Mouse (Mus musculus) heart, embryonic 14.5 days (tissue): Measurements from ENCODE around the gene 2700081O15Rik. TPM values are rescaled to one million over a fixed set of nuclear protein-coding genes. Genes with fewer than 3 reads are reported as not detected.
A peak's percentile ranks its signal among the peaks of the same experiment; 100 is the strongest.
"Not testable (repeated sequence)": the region's sequence is repeated elsewhere in the genome, so short reads cannot be mapped to it uniquely, and the experiment has no call there.

Source experiments
- ATAC-seq: fragments of 200-750 bp; cut with Nextera tagmentation; 2 replicates; pipeline ENCODE4 v1.8.0; 2017; ENCODE audit warnings: low read depth, moderate TSS enrichment; ENCODE audit not compliant: insufficient number of reproducible peaks, insufficient read depth, low FRiP score
- H3K27ac ChIP-seq, 2 experiments: fragments of 200-500 bp in 1 of 2; fragments of 300-500 bp in 1 of 2; sonication (generic) in 1 of 2; replicated peaks in 1 of 2; 2 replicates each; pipeline ENCODE4 v1.5.1; 2012 to 2014; ENCODE audit warnings: low read depth in 2 of 2, low read length in 2 of 2, control low read depth in 1 of 2, mild to moderate bottlenecking in 1 of 2, mixed read lengths in 1 of 2; ENCODE audit not compliant: control insufficient read depth in 1 of 2, insufficient read depth in 1 of 2
- H3K27me3 ChIP-seq: fragments of 300-500 bp; sonication (generic); 2 replicates; pipeline ENCODE4 v1.6.1; 2014; ENCODE audit warnings: mild to moderate bottlenecking, low read length, control low read depth; ENCODE audit not compliant: control insufficient read depth, insufficient read depth
- H3K36me3 ChIP-seq: fragments of 300-500 bp; sonication (generic); 2 replicates; pipeline ENCODE4 v1.6.1; 2014; ENCODE audit warnings: mild to moderate bottlenecking, control low read depth, low read length, mixed read lengths; ENCODE audit not compliant: control insufficient read depth, insufficient read depth
- H3K4me1 ChIP-seq, 2 experiments: fragments of 200-500 bp in 1 of 2; fragments of 300-500 bp in 1 of 2; sonication (generic) in 1 of 2; 2 replicates each; pipeline ENCODE4 v1.6.1; 2012 to 2014; ENCODE audit warnings: low read length in 2 of 2, control low read depth in 1 of 2, mixed read lengths in 1 of 2; ENCODE audit not compliant: control insufficient read depth in 2 of 2, insufficient read depth in 2 of 2
- H3K4me2 ChIP-seq: fragments of 300-500 bp; sonication (generic); 2 replicates; pipeline ENCODE4 v1.6.1; 2014; ENCODE audit warnings: mild to moderate bottlenecking, low read length
- H3K4me3 ChIP-seq, 2 experiments: fragments of 200-500 bp in 1 of 2; fragments of 300-500 bp in 1 of 2; sonication (generic) in 1 of 2; 2 replicates each; pipeline ENCODE4 v1.5.1; 2012 to 2014; ENCODE audit warnings: low read length in 2 of 2, mild to moderate bottlenecking in 2 of 2, control low read depth in 1 of 2, low read depth in 1 of 2, moderate library complexity in 1 of 2; ENCODE audit not compliant: control insufficient read depth in 1 of 2, insufficient read depth in 1 of 2
- H3K9ac ChIP-seq: fragments of 300-500 bp; sonication (generic); 2 replicates; pipeline ENCODE4 v1.6.1; 2014; ENCODE audit warnings: mild to moderate bottlenecking, low read length
- H3K9me3 ChIP-seq: fragments of 300-500 bp; sonication (generic); 2 replicates; pipeline ENCODE4 v1.6.1; 2016; ENCODE audit warnings: low read length, control low read depth; ENCODE audit not compliant: control insufficient read depth
- WGBS: fragments of 180-500 bp; shearing (Covaris S2); extraction: QIAGEN DNeasy Blood & Tissue Kit; methylation state at CpG from one replicate; pipeline ENCODE4 v1.1.7; 2014; 5-methylcytosine and 5-hydroxymethylcytosine counted together
- polyA plus RNA-seq: library from polyadenylated mRNA; unstranded; fragments of >200 nt; fragmentation: Nextera tagmentation; extraction: Ambion mirVana; gene quantifications from 2 replicates; pipeline ENCODE4 v1.2.1, GENCODE M21; 2014

Gene 2700081O15Rik
- polyA plus RNA-seq, 1 experiment from 2014 or later = 5.8 TPM

DNA sequence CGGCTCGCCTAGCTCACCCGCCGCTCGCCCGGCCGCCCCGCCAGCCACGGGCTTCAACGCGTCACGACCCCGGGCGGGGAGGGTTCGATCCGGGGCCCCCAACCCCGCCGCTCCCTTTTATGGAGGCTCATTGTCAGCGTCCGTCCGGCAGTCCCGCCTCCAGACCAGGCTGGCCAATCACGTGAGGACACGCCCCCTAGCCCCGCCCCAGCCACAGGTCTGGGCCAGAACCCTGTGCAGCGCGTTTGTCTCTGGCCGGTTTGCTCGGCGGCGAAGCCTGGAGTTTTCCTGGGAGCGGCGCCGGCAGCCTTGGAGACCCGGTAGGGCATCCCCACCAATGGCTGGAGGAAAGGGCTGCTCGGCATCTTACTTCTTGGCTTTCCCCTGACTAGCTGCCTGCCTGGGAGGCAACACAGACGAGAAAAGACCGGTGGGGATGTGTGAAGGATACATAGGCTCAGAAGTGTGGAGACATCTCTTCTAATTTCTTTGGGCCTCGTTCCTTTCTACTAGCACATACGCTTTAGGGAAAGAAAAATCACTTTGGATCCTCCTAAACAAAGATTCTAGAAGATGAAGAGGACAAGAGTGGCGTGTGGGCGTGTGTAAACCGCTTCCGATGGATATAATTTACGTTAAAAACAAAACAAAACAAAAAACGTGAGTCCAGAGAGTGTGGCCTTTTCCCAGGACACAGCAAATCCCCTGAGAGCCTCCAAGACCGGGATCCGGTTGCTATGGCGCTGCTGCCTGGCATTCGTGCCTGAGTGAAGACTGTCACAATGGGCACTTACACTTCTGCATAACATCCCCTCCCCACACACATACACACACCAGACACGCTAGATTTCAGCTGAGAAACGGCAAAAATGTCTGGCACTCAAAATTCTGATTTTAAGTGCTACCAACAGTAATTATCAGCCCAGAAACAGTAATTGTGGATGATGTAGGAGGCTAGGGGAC, 34.2 kb upstream of the 2700081O15Rik start, which contains the start of gene Spindoc:
Gene Spindoc (minus strand): TSS at position 92 of the 963 bp plus-strand sequence.
- H3K4me2 ChIP-seq = peak within 1 kb of the TSS; percentile 93
- peak within 1 kb of the TSS; percentile 71 to 91 for H3K4me3 ChIP-seq
- peak within 1 kb of the TSS; percentile 97 for H3K9ac ChIP-seq
- H3K27ac ChIP-seq = peak within 1 kb of the TSS; percentile 86 to 93
- peaks cover 0 to 21% of the 10 kb centered on the region in 2 experiments; a peak in 2 of 4 replicates for H3K4me1 ChIP-seq
- H3K9me3 ChIP-seq = 0 out of 2 replicates have a peak, but pooled peaks cover 8% of the 10 kb centered on the region
- peaks cover 6% of the 10 kb centered on the region; the same call in 1 of the 2 replicates for H3K36me3 ChIP-seq
- peak; percentile 99 for ATAC-seq
- WGBS = 1% methylated on average over 52 of the region's 52 CpGs
- no peaks in the 10 kb centered on the region for H3K27me3 ChIP-seq

DNA sequence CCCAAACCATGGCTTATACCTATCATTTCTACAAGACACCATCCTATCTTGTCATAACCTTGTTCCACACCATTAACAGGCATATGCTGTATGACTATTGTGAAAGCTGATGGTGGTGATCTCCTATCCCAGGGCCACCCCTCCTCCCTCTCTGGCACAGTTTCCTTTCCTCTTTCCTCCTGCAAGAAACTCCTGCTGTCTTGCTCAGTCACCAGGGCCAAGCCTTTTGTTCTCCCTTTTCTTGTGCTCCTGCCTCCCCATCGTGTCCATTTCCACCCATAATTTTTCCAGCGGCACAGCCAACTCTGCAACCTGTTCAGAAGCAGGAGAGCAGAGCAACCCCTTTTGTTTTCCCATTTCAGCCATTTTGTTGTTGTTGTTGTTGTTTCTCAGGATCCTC, 31.4 kb upstream of the 2700081O15Rik start:
- no peak for ATAC-seq
- Histone ChIP-seq H3K27me3 (no peaks in the 10 kb centered on the region), H3K9me3 (peaks cover 15% of the 10 kb centered on the region), H3K4me3 (no peak overlapping the region), H3K9ac (no peak overlapping the region), H3K4me1 (peaks cover 0 to 19% of the 10 kb centered on the region in 2 experiments; a peak in 2 of 4 replicates), H3K27ac (no peak overlapping the region), H3K36me3 (no peaks in the 10 kb centered on the region), H3K4me2 (no peak overlapping the region)
- 65% methylated on average over 2 of the region's 2 CpGs for whole genome bisulfite sequencing

DNA sequence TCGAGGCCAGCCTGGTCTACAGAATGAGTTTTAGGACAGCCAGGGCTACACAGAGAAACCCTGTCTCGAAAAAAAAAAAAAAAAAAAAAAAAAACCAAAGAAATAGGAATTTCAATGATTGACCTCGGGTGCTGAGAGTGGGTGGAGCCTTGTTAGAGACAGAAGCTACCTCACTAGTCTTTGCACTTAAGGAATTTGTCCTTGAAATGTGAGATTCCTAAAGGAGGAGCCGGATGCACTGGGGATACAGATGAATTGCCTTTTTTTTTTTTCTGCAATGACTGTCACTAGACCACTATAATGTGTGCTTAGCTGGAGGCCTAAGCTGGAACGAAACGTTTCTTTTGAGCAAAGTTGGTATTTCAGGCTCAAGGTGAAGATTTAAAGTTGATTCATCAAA, 28.9 kb upstream of the 2700081O15Rik start:
- Histone ChIP-seq H3K27ac (no peak overlapping the region), H3K9ac (no peak overlapping the region), H3K36me3 (no peaks in the 10 kb centered on the region), H3K4me1 (peaks cover 0 to 6% of the 10 kb centered on the region in 2 experiments; a peak in 1 of 4 replicates), H3K9me3 (peaks cover 17% of the 10 kb centered on the region), H3K27me3 (no peaks in the 10 kb centered on the region), H3K4me2 (no peak overlapping the region), H3K4me3 (no peak overlapping the region)
- ATAC-seq = no peak
- WGBS = 87% methylated on average over 6 of the region's 6 CpGs

DNA sequence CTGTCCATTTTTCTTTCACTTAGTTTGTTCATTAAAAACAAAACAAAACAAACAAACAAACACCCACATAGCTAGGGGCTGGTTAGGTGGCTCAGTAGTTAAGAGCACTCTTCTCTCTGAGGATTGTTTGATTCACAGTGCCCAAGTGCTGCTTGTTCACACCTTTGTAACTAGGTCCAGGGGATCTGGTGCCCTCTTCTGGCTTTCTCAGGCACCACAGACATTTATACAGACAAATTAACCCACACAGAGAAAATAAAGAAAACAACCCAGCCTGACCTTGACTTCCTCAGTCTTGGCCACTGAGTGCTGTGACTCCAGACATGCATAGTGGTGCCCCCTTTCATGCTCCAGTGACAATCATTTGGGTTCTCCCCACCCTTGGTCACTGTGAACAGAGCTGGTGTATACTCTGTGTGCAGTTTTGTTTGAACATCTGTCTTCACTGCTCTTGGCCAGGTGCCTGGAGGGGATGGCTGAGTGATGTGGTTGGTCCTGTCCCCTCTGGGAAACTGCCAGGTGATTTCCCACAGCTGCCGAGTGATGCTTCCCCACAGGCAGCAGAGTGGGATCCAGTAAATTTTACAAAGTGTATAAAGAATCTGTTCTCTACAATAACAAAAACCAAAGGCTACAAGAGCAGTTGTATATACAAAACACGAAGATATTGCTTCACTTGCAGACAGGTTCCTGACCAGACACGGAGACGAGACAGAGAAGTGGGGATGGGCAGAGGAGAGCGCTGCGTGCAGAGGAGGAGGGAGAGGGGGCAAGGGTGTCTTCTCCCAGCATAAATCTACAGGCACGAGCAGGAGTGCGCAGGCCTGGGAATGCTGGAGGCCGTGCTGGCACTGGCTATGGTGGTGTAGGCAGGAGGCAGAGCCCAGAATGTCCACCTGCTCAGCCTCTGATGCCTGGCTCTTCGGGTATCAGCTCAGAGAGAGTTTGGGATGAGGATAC, 20.3 kb upstream of the 2700081O15Rik start:
- not testable (repeated sequence) for H3K4me1 ChIP-seq, H3K27me3 ChIP-seq, H3K36me3 ChIP-seq, H3K4me2 ChIP-seq, H3K9ac ChIP-seq, H3K27ac ChIP-seq, ATAC-seq, H3K4me3 ChIP-seq
- H3K9me3 ChIP-seq = peaks cover 11% of the 10 kb centered on the region; the same call in 1 of the 2 replicates
- 78% methylated on average over 9 of the region's 10 CpGs for WGBS

DNA sequence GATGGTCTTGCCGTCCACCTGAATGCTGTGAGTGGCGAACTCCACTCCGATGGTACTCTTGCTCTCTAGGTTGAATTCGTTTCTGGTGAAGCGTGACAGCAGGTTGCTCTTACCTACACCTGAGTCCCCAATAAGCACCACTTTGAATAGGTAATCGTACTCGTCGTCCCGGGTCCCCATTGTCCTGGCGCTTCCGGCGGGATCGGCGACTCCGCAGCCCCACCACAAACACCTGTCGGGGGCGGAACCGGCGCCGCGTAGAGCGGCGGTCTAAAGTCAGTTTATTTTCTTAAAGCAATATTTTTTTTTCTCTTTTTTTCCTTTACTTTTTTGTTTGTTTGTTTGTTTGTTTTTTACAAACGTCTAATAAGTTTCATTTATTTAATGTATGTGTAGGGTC, 18.5 kb upstream of the 2700081O15Rik start:
- not testable (repeated sequence) for H3K4me1 ChIP-seq, H3K9ac ChIP-seq, H3K4me3 ChIP-seq, ATAC-seq, H3K36me3 ChIP-seq, H3K27me3 ChIP-seq, H3K27ac ChIP-seq, H3K4me2 ChIP-seq
- 46% methylated on average over 24 of the region's 24 CpGs for WGBS
- peaks cover 11% of the 10 kb centered on the region; the same call in 1 of the 2 replicates for H3K9me3 ChIP-seq

DNA sequence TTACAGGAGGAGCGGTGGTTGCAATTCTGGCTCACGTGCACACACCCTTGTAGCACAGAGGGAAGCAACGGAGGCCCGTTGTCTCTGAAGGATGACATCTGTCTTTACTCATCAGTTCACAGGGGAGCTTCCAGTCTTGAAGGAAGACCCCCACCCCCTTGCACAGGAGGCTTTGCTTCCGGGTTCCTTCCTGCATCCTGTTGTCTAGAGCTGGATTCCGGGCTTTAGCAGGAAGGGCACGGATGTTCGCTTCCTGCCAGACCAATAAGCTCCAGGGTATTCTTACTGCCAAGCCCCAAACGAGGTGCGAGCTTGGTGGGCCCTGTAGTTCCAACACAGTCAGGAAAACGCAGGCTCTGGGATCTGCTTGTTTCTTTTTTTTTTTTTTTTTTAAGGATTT, 16.8 kb upstream of the 2700081O15Rik start:
- 53% methylated on average over 11 of the region's 11 CpGs for WGBS
- peak; percentile 7; the same call in 1 of the 2 replicates for ATAC-seq
- Histone ChIP-seq H3K9me3 (0 out of 2 replicates have a peak, but pooled peaks cover 6% of the 10 kb centered on the region), H3K4me2 (peak overlapping the region; percentile 28; the same call in 1 of the 2 replicates), H3K4me3 (no peak overlapping the region), H3K4me1 (peaks cover 7 to 12% of the 10 kb centered on the region in 2 experiments; a peak in 3 of 4 replicates), H3K9ac (no peak overlapping the region), H3K36me3 (no peaks in the 10 kb centered on the region), H3K27me3 (no peaks in the 10 kb centered on the region), H3K27ac (no peak overlapping the region)
